Mouse (Mus musculus): ENCODE measurements at regions not wholly inside any gene's neighbourhood (a gene's known extent, or its start where the extent isn't known, plus 50 kb on each side); places are given as distances from the start of the nearest gene placed in this dataset.

DNA sequence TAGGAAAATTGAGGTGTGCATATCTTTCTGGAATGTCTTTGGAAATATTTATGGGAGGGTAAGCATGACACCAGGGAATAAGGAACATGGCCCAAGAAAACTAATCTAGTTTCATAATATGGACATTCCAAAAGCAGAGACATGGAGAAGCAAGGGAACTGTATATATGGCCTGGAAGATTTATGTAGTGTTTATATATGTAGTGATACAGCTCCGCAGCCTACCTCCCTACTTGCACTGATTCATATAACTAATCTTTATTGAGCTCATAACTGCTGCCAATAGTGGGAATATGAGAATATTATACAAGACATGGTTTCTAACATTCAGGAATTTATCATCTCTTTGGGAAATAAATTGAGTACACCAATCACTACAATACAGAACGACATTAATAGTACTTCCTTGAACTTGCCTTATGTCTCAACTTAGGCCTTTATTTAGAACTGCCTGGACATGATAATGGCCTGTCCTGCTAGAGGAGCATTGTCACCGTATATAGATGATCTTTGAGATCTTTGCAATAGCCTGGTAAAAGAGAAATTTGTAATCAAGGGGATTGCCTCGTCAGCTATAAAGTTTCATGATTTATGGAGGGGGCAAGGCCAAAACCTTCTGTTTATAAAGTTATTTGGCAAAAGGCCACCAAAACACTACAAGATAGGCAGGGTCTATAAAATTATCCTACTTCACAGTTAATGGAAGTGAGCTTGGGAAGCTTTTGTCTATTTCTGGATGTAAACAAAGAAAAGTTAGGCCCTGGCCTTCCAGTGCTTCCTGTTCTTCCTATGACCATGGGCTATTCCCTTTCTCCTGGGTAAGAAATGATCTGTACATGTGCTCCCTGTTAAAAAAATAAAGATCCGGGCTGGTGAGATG is 213.4 kb upstream of the Dcbld2 start:
- no peak for ATAC-seq (ENCODE audit: low FRiP score, low TSS enrichment)
- no peak overlapping the region for H3K27ac ChIP-seq (ENCODE audit: low read length)
- H3K4me3 ChIP-seq (ENCODE audit: low read length): no peak overlapping the region
- H3K36me3 ChIP-seq (ENCODE audit: insufficient read depth, low read length): no peaks in the 10 kb centered on the region
- no peak overlapping the region for H3K9ac ChIP-seq (replicated peaks; ENCODE audit: low read length)
- H3K9me3 ChIP-seq (ENCODE audit: low read length): no peaks in the 10 kb centered on the region
- H3K4me1 ChIP-seq (ENCODE audit: insufficient read depth, low read length): no peaks in the 10 kb centered on the region
- H3K4me2 ChIP-seq (replicated peaks; ENCODE audit: low read depth, low read length): no peak overlapping the region
- 54% methylated on average over 5 of the region's 5 CpGs for WGBS
- H3K27me3 ChIP-seq (ENCODE audit: insufficient read depth, low read length): no peaks in the 10 kb centered on the region

DNA sequence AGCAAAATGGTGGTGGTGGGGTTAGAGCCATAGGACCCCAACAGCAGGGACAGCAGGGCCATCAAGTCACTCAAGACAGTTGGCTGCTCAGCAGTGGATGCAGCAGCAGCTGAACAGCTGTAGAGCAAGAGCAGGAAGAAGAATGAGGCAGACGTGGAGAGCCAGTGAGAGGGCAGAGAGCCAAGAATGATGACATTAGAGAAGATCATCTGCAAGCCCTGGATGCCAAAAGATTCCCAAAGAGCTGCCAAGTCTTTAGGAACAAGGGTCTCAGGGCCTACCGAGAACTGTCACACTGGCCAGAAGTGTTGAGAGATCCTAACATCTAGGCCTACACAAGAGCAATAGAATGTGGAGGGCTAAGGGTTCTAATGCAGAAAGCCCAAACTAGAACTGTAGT is 196.4 kb upstream of the Dcbld2 start:
- Histone ChIP-seq H3K4me3 (ENCODE audit: low read length) (no peak overlapping the region), H3K27ac (ENCODE audit: low read length) (no peak overlapping the region), H3K9ac (replicated peaks; ENCODE audit: low read length) (no peak overlapping the region), H3K36me3 (ENCODE audit: insufficient read depth, low read length) (no peaks in the 10 kb centered on the region), H3K9me3 (ENCODE audit: low read length) (no peaks in the 10 kb centered on the region), H3K4me2 (replicated peaks; ENCODE audit: low read depth, low read length) (no peak overlapping the region), H3K27me3 (ENCODE audit: insufficient read depth, low read length) (no peaks in the 10 kb centered on the region), H3K4me1 (ENCODE audit: insufficient read depth, low read length) (no peaks in the 10 kb centered on the region)
- ATAC-seq (ENCODE audit: low FRiP score, low TSS enrichment): no peak
- WGBS: 62% methylated on average over 2 of the region's 2 CpGs

DNA sequence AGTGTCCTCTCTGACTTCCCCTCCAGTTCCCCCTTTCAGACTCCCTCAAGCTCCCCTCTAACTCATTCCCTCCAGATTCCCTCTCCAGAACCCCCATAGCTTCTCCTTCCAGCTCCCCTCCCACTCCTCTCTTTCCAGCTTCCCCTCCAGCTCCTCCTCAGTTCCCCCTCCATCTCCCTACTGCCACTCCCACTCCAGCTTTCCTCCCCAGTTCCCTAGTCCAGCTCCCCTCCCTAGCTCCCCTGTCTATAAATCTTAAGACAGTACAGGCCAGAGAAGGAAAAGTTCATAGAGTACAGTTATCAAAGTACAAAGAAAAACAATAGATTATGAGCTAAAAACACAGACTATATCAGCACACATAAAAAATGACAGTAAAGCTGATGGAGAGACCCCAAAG is 173.6 kb upstream of the Dcbld2 start:
- peak; percentile 35; the same call in 1 of the 2 replicates for ATAC-seq (ENCODE audit: low FRiP score, low TSS enrichment)
- Histone ChIP-seq H3K36me3 (ENCODE audit: insufficient read depth, low read length) (no peaks in the 10 kb centered on the region), H3K27me3 (ENCODE audit: insufficient read depth, low read length) (no peaks in the 10 kb centered on the region), H3K4me1 (ENCODE audit: insufficient read depth, low read length) (no peaks in the 10 kb centered on the region), H3K9ac (replicated peaks; ENCODE audit: low read length) (no peak overlapping the region), H3K4me3 (ENCODE audit: low read length) (no peak overlapping the region), H3K9me3 (ENCODE audit: low read length) (0 out of 2 replicates have a peak, but pooled peaks cover 2% of the 10 kb centered on the region), H3K4me2 (replicated peaks; ENCODE audit: low read depth, low read length) (no peak overlapping the region), H3K27ac (ENCODE audit: low read length) (no peak overlapping the region)

DNA sequence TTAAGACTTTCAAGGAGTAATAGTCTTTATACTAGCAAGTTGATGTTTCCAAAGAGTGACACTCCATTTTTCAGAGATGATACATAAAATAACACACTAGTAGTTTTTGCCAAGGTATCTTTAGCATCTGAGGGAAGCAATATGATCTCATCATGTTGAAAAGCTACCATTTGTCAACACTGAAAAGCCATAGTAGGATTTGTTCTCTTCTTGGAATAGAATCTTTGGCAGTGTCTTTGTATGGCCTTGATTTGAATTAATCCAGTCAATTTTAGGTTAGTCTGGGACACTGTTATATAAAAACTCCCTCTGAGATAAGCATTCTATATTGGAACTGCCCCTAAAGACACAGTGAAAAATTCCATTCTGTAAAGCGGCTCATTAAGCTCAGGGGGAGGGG is 171.4 kb upstream of the Dcbld2 start:
- H3K36me3 ChIP-seq (ENCODE audit: insufficient read depth, low read length): no peaks in the 10 kb centered on the region
- no peak for ATAC-seq (ENCODE audit: low FRiP score, low TSS enrichment)
- no peak overlapping the region for H3K27ac ChIP-seq (ENCODE audit: low read length)
- H3K9ac ChIP-seq (replicated peaks; ENCODE audit: low read length): no peak overlapping the region
- H3K4me1 ChIP-seq (ENCODE audit: insufficient read depth, low read length): no peaks in the 10 kb centered on the region
- WGBS: 80% methylated on average over 1 of the region's 1 CpGs
- H3K9me3 ChIP-seq (ENCODE audit: low read length): 0 out of 2 replicates have a peak, but pooled peaks cover 2% of the 10 kb centered on the region
- no peaks in the 10 kb centered on the region for H3K27me3 ChIP-seq (ENCODE audit: insufficient read depth, low read length)
- H3K4me2 ChIP-seq (replicated peaks; ENCODE audit: low read depth, low read length): no peak overlapping the region
- H3K4me3 ChIP-seq (ENCODE audit: low read length): no peak overlapping the region

DNA sequence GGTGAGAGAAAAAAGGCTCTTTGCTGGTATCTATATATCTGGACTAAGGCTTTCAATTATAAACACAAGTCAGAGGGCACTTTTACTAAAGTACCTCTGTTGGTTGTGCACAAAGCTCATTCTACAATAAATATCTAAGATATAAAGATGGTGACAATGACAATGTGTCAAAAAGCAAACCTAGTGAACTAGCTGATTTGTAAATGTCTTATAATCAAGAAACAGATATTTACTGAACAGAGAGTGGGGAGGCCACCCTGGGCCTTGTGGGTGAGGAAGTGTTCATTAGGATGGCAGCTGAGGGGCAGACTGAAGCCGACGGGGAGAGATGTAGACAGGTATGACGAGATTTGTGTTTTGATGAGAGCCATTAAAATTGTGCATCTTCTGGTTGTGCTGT is 132.0 kb upstream of the Dcbld2 start:
- no peaks in the 10 kb centered on the region for H3K27me3 ChIP-seq (ENCODE audit: insufficient read depth, low read length)
- no peak overlapping the region for H3K9ac ChIP-seq (replicated peaks; ENCODE audit: low read length)
- 90% methylated on average over 3 of the region's 3 CpGs for WGBS
- no peaks in the 10 kb centered on the region for H3K9me3 ChIP-seq (ENCODE audit: low read length)
- no peak overlapping the region for H3K27ac ChIP-seq (ENCODE audit: low read length)
- H3K4me1 ChIP-seq (ENCODE audit: insufficient read depth, low read length): no peaks in the 10 kb centered on the region
- H3K4me2 ChIP-seq (replicated peaks; ENCODE audit: low read depth, low read length): no peak overlapping the region
- no peaks in the 10 kb centered on the region for H3K36me3 ChIP-seq (ENCODE audit: insufficient read depth, low read length)
- no peak overlapping the region for H3K4me3 ChIP-seq (ENCODE audit: low read length)
- ATAC-seq (ENCODE audit: low FRiP score, low TSS enrichment): no peak

DNA sequence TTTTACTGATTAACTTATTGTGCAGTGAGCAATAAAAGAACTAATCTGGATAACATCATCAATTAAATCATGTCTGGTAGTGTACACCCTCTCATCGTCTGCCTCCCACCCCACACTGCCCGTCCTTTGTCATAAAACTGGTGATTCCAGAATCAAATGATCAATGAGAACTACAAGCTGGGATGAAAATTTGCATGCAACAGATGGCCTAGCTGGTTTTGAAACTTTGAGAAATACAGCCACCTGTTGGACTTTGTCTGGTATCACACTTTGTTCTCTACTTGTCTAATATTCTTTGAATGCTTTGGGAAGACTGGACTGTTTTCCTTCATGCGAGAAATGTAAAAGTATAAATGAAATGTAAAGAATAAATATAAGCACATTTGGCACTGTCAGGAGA is 126.8 kb upstream of the Dcbld2 start:
- no peak for ATAC-seq (ENCODE audit: low FRiP score, low TSS enrichment)
- no peaks in the 10 kb centered on the region for H3K36me3 ChIP-seq (ENCODE audit: insufficient read depth, low read length)
- no peak overlapping the region for H3K9ac ChIP-seq (replicated peaks; ENCODE audit: low read length)
- WGBS: 29% methylated on average over 3 of the region's 3 CpGs
- no peak overlapping the region for H3K4me3 ChIP-seq (ENCODE audit: low read length)
- H3K4me1 ChIP-seq (ENCODE audit: insufficient read depth, low read length): no peaks in the 10 kb centered on the region
- no peaks in the 10 kb centered on the region for H3K27me3 ChIP-seq (ENCODE audit: insufficient read depth, low read length)
- no peak overlapping the region for H3K27ac ChIP-seq (ENCODE audit: low read length)
- no peak overlapping the region for H3K4me2 ChIP-seq (replicated peaks; ENCODE audit: low read depth, low read length)
- no peaks in the 10 kb centered on the region for H3K9me3 ChIP-seq (ENCODE audit: low read length)

DNA sequence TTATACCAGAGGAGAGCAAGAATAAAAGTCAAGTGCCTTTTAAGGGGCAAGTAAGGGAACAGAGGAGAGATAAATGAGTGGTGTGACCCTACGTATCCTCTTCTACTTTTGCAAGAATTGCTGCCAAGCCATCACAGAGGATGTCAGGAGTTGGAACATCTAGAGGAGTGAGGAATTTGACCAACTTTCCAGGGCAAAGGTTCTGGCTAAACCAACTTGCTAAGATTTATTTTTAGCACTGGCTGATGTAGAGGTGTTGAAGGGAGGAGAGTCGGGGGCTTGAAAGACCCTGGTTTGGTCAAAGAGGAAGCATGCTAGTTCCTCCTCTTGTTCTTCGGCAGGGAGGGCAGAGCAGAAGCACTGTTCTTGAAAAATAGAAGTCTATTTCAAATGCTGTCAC is 113.8 kb upstream of the Dcbld2 start:
- no peak overlapping the region for H3K27ac ChIP-seq (ENCODE audit: low read length)
- no peak overlapping the region for H3K4me3 ChIP-seq (ENCODE audit: low read length)
- no peaks in the 10 kb centered on the region for H3K9me3 ChIP-seq (ENCODE audit: low read length)
- no peak overlapping the region for H3K9ac ChIP-seq (replicated peaks; ENCODE audit: low read length)
- H3K4me2 ChIP-seq (replicated peaks; ENCODE audit: low read depth, low read length): no peak overlapping the region
- WGBS: 59% methylated on average over 3 of the region's 3 CpGs
- H3K27me3 ChIP-seq (ENCODE audit: insufficient read depth, low read length): 0 out of 2 replicates have a peak, but pooled peaks cover 3% of the 10 kb centered on the region
- H3K36me3 ChIP-seq (ENCODE audit: insufficient read depth, low read length): no peaks in the 10 kb centered on the region
- ATAC-seq (ENCODE audit: low FRiP score, low TSS enrichment): no peak
- H3K4me1 ChIP-seq (ENCODE audit: insufficient read depth, low read length): no peaks in the 10 kb centered on the region

DNA sequence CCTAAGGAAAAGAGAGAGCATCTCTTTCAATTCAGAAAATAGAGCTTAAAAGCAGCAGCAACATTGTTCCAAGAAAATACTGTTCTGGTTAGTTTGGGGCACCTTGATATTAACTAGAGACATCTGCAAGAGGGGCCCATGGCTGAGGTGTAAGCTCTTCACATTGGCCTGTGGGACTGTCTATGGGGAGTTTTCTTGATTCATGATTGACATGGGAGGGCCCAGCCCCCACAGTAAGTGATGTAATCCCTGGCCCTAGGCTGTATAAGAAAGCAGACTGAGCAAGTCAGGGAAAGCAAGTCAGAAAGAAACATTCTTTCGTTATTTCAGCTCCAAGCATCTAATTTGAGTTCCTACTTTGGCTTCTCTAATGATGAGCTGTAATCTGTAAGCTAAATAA is 113.1 kb upstream of the Dcbld2 start:
- Histone ChIP-seq H3K27ac (ENCODE audit: low read length) (no peak overlapping the region), H3K4me2 (replicated peaks; ENCODE audit: low read depth, low read length) (no peak overlapping the region), H3K4me1 (ENCODE audit: insufficient read depth, low read length) (no peaks in the 10 kb centered on the region), H3K9me3 (ENCODE audit: low read length) (no peaks in the 10 kb centered on the region), H3K27me3 (ENCODE audit: insufficient read depth, low read length) (0 out of 2 replicates have a peak, but pooled peaks cover 3% of the 10 kb centered on the region), H3K36me3 (ENCODE audit: insufficient read depth, low read length) (no peaks in the 10 kb centered on the region), H3K9ac (replicated peaks; ENCODE audit: low read length) (no peak overlapping the region), H3K4me3 (ENCODE audit: low read length) (no peak overlapping the region)
- 69% methylated on average over 1 of the region's 1 CpGs for WGBS
- no peak for ATAC-seq (ENCODE audit: low FRiP score, low TSS enrichment)

DNA sequence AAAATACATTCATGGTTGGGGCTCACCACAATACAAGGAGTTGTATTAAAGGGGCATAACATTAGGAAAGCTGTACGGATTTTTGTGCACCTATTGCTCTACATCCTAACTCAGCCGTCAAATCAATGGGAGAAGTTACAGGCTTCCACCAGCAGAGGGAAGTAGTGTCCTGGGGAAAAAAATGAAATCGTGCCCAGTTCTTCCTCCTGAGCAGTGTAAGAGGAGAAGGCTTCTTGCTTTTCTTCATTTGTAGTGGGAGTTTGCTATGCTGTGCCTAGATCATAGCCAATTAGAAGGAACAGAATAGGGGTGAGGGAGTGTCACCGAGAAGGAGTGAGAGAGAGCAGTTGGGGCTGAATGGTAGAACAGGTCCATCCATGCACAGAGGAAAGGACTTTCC is 108.7 kb upstream of the Dcbld2 start:
- H3K4me1 ChIP-seq (ENCODE audit: insufficient read depth, low read length): peaks cover 3% of the 10 kb centered on the region; the same call in 1 of the 2 replicates
- H3K4me2 ChIP-seq (replicated peaks; ENCODE audit: low read depth, low read length): no peak overlapping the region
- H3K36me3 ChIP-seq (ENCODE audit: insufficient read depth, low read length): no peaks in the 10 kb centered on the region
- no peak overlapping the region for H3K9ac ChIP-seq (replicated peaks; ENCODE audit: low read length)
- H3K27ac ChIP-seq (ENCODE audit: low read length): no peak overlapping the region
- no peak overlapping the region for H3K4me3 ChIP-seq (ENCODE audit: low read length)
- no peaks in the 10 kb centered on the region for H3K9me3 ChIP-seq (ENCODE audit: low read length)
- 0 out of 2 replicates have a peak, but pooled peaks cover 3% of the 10 kb centered on the region for H3K27me3 ChIP-seq (ENCODE audit: insufficient read depth, low read length)
- peak; percentile 97 for ATAC-seq (ENCODE audit: low FRiP score, low TSS enrichment)
- 14% methylated on average over 4 of the region's 4 CpGs for WGBS

DNA sequence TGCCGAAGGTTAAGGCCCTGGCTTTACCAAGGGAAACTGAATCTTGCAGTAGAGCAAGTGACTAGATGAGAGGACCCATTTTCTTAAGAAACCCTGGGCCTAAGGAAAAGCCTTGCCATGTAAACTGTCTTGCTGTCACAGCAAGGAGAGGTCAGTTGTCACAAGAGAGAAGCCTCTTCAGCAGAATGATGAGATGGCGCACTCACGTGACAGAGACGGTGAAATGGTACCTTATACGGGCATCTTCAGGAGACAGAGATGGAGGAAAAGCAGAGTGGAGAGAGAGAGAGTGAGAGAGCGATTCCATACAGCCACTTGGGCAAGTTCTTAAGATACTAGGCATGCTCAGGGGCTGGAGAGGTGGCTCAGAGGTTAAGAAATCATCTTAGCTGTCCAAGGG is 108.1 kb upstream of the Dcbld2 start:
- Histone ChIP-seq H3K9me3 (ENCODE audit: low read length) (no peaks in the 10 kb centered on the region), H3K4me3 (ENCODE audit: low read length) (no peak overlapping the region), H3K4me1 (ENCODE audit: insufficient read depth, low read length) (peaks cover 3% of the 10 kb centered on the region; the same call in 1 of the 2 replicates), H3K9ac (replicated peaks; ENCODE audit: low read length) (no peak overlapping the region), H3K27ac (ENCODE audit: low read length) (no peak overlapping the region), H3K36me3 (ENCODE audit: insufficient read depth, low read length) (no peaks in the 10 kb centered on the region), H3K4me2 (replicated peaks; ENCODE audit: low read depth, low read length) (no peak overlapping the region), H3K27me3 (ENCODE audit: insufficient read depth, low read length) (0 out of 2 replicates have a peak, but pooled peaks cover 3% of the 10 kb centered on the region)
- no peak for ATAC-seq (ENCODE audit: low FRiP score, low TSS enrichment)
- 92% methylated on average over 6 of the region's 6 CpGs for WGBS

Data from kidney, embryonic 16.5 days (tissue).